Mouse (Mus musculus): Measurements from ENCODE around the gene Pls3. TPM values are rescaled to one million over a fixed set of nuclear protein-coding genes. Genes with fewer than 3 reads are reported as not detected.
"Not testable (repeated sequence)": the region's sequence is repeated elsewhere in the genome, so short reads cannot be mapped to it uniquely, and the experiment has no call there.

Pls3 gene
- polyA plus RNA-seq, 1 experiment from 2014 or later = 62.9 TPM

GRCm38 (mm10) chrX:75759036-75759435 lies 115.9 kb downstream of the Pls3 start:
- H3K9me3 ChIP-seq; H3K36me3 ChIP-seq; H3K4me3 ChIP-seq; H3K27me3 ChIP-seq (ENCODE audit: insufficient read depth, poor library complexity, severe bottlenecking); H3K4me1 ChIP-seq (replicated peaks); H3K27ac ChIP-seq: not testable (repeated sequence)
- DNase-seq (ENCODE audit: low spot score) = peak; percentile 33
- 72% methylated on average over 12 of the region's 12 CpGs for WGBS

- not testable (repeated sequence) for H3K4me3 ChIP-seq; H3K27ac ChIP-seq; H3K4me1 ChIP-seq (replicated peaks); H3K9me3 ChIP-seq; H3K36me3 ChIP-seq; H3K27me3 ChIP-seq (ENCODE audit: insufficient read depth, poor library complexity, severe bottlenecking)
- DNase-seq (ENCODE audit: low spot score) = peak; percentile 2
- WGBS = 81% methylated on average over 14 of the region's 14 CpGs
Observed at GRCm38 (mm10) chrX:75757966-75758365, 117.0 kb downstream of the Pls3 start.

- DNase-seq (ENCODE audit: low spot score); H3K27me3 ChIP-seq (ENCODE audit: insufficient read depth, poor library complexity, severe bottlenecking); H3K4me1 ChIP-seq (replicated peaks); H3K4me3 ChIP-seq; H3K9me3 ChIP-seq; H3K27ac ChIP-seq: not testable (repeated sequence)
- H3K36me3 ChIP-seq = peaks cover 11% of the 10 kb centered on the region
Observed at GRCm38 (mm10) chrX:75754531-75754930, 120.5 kb downstream of the Pls3 start.

- H3K27ac ChIP-seq; H3K4me3 ChIP-seq; H3K36me3 ChIP-seq; H3K27me3 ChIP-seq (ENCODE audit: insufficient read depth, poor library complexity, severe bottlenecking); DNase-seq (ENCODE audit: low spot score); H3K4me1 ChIP-seq (replicated peaks); H3K9me3 ChIP-seq: not testable (repeated sequence)
- 73% methylated on average over 6 of the region's 12 CpGs for WGBS
Observed at GRCm38 (mm10) chrX:75750126-75750725, 124.8 kb downstream of the Pls3 start.

- not testable (repeated sequence) for H3K27ac ChIP-seq; H3K27me3 ChIP-seq (ENCODE audit: insufficient read depth, poor library complexity, severe bottlenecking); H3K36me3 ChIP-seq; H3K9me3 ChIP-seq; H3K4me1 ChIP-seq (replicated peaks); H3K4me3 ChIP-seq
- peak; percentile 27 for DNase-seq (ENCODE audit: low spot score)
- WGBS = 56% methylated on average over 10 of the region's 10 CpGs
Observed at GRCm38 (mm10) chrX:75749312-75749711, 125.7 kb downstream of the Pls3 start.

GRCm38 (mm10) chrX:75744466-75744865 lies 130.5 kb downstream of the Pls3 start:
- DNase-seq (ENCODE audit: low spot score) = not testable (repeated sequence)
- WGBS = 83% methylated on average over 14 of the region's 14 CpGs

GRCm38 (mm10) chrX:75739464-75739863 lies 135.5 kb downstream of the Pls3 start:
- not testable (repeated sequence) for H3K4me1 ChIP-seq (replicated peaks); H3K27ac ChIP-seq; H3K27me3 ChIP-seq (ENCODE audit: insufficient read depth, poor library complexity, severe bottlenecking); H3K36me3 ChIP-seq; H3K4me3 ChIP-seq; H3K9me3 ChIP-seq; DNase-seq (ENCODE audit: low spot score)
- 73% methylated on average over 5 of the region's 8 CpGs for WGBS

More at GRCm38 (mm10) chrX:75744466-75744865, 130.5 kb downstream of the Pls3 start:
- not testable (repeated sequence) for H3K4me1 ChIP-seq (replicated peaks); H3K4me3 ChIP-seq; H3K36me3 ChIP-seq; H3K27me3 ChIP-seq (ENCODE audit: insufficient read depth, poor library complexity, severe bottlenecking); H3K9me3 ChIP-seq
- H3K27ac ChIP-seq = peak overlapping the region; percentile 67; the same call in 1 of the 2 replicates

Data from hindbrain, embryonic 10.5 days (tissue).